Comparison of ENCODE assay signal across 12 mouse cellular contexts in genomic region chr6:125529479-125529878, GRCm38 (mm10). TPM values are rescaled to one million over a fixed set of nuclear protein-coding genes. Genes with fewer than 3 reads are reported as not detected.
A peak's percentile ranks its signal among the peaks of the same experiment; 100 is the strongest.
DNase-seq lines count a peak whose midpoint lies in the region; ATAC-seq lines count a peak whose summit lies in the region.
"Had no signal": no experiment of that assay in that cellular context is flagged by ENCODE, and none has a peak within 500 bp of the region (broad histone marks: within the 10 kb centered on the region; RNA-seq: fewer than 3 reads in every experiment).

No protein-coding gene starts in this region.

- 81% methylated on average over 5 of the region's 5 CpGs for WGBS in intestine, embryonic 16.5 days

- H3K27ac ChIP-seq in intestine, embryonic 16.5 days (ENCODE audit: low read length): no peak overlapping the region
- H3K27ac ChIP-seq: liver, embryonic 15.5 days had no signal

- no peaks in the 10 kb centered on the region for H3K36me3 ChIP-seq in intestine, embryonic 16.5 days (ENCODE audit: control insufficient read depth, insufficient read depth, low read length)
- H3K36me3 ChIP-seq: liver, embryonic 15.5 days had no signal

- H3K27me3 ChIP-seq in intestine, embryonic 16.5 days (replicated peaks; ENCODE audit: control insufficient read depth, insufficient read depth, low read length): no peaks in the 10 kb centered on the region
- H3K27me3 ChIP-seq: liver, embryonic 15.5 days had no signal

- H3K9ac ChIP-seq in intestine, embryonic 16.5 days (ENCODE audit: low read depth, low read length): no peak overlapping the region
- H3K9ac ChIP-seq: liver, embryonic 15.5 days had no signal

- DNase-seq in gastrocnemius, adult 18-20 months (ENCODE audit: low spot score): peak; percentile 21
- no peak for DNase-seq in gastrocnemius, postnatal 4 days (ENCODE audit: low spot score in 2 of 2)
- DNase-seq in gastrocnemius, postnatal 25 days: peak; percentile 36
- peak; percentile 70 for DNase-seq in lung, postnatal 10 days
- no peak for DNase-seq in cerebellum, adult 8-10 months
- DNase-seq in retina, postnatal 1 day: no peak
- no peak for DNase-seq in urinary bladder, postnatal 36 days (ENCODE audit: low spot score in 2 of 2)

- no peak overlapping the region for H3K4me3 ChIP-seq in intestine, embryonic 16.5 days (ENCODE audit: low read length)
- H3K4me3 ChIP-seq: liver, embryonic 15.5 days had no signal

- ATAC-seq in intestine, embryonic 16.5 days: peak; percentile 21; the same call in 1 of the 2 replicates
- ATAC-seq: activated CD4-positive, CD25-positive, alpha-beta regulatory T cell, adult 4 months; forebrain, embryonic 14.5 days; inflammation-experienced regulatory T-cells, adult 6 months had no signal

- no peak overlapping the region for H3K4me2 ChIP-seq in intestine, embryonic 16.5 days (ENCODE audit: low read depth, low read length)
- H3K4me2 ChIP-seq: liver, embryonic 15.5 days had no signal

- H3K9me3 ChIP-seq in intestine, embryonic 16.5 days (ENCODE audit: control insufficient read depth, low read length): no peaks in the 10 kb centered on the region
- H3K9me3 ChIP-seq: liver, embryonic 15.5 days had no signal

- no peaks in the 10 kb centered on the region for H3K4me1 ChIP-seq in intestine, embryonic 16.5 days (ENCODE audit: control insufficient read depth, insufficient read depth, low read length)

RNA-seq across cellular contexts. Expression of gene Vwf, which starts 17.1 kb away (rescaled TPM):
- total RNA-seq in gastrocnemius, adult 18-20 months (2021): 10 to 100 TPM; 16.3 to 18.7 TPM
- total RNA-seq in gastrocnemius, postnatal 4 days (2021): 10 to 100 TPM; 26.3 to 26.7 TPM
- total RNA-seq in gastrocnemius, postnatal 25 days (2021): 10 to 100 TPM; 17.3 to 42.4 TPM
- polyA plus RNA-seq in intestine, embryonic 16.5 days (2015; fragmentation: Nextera tagmentation; extraction: Ambion mirVana): 7.0 and 8.6 TPM in 2 replicates

RNA-seq across cellular contexts. Expression of gene Cd9, which starts 34.9 kb away (rescaled TPM):
- 10 to 100 TPM; 18.2 to 26.0 TPM for total RNA-seq in gastrocnemius, adult 18-20 months (2021)
- total RNA-seq in gastrocnemius, postnatal 4 days (2021): 100 to 1,000 TPM in 1 of 2 experiments, 10 to 100 TPM in 1; 99.0 to 103 TPM
- total RNA-seq in gastrocnemius, postnatal 25 days (2021): 10 to 100 TPM; 28.4 to 33.7 TPM
- 146 and 167 TPM in 2 replicates for polyA plus RNA-seq in intestine, embryonic 16.5 days (2015; fragmentation: Nextera tagmentation; extraction: Ambion mirVana)

Comparison
In these comparisons a context has a peak if more than half of its experiments do, and no peak if none do; other contexts are left out.
1. DNase-seq: peak in gastrocnemius, adult 18-20 months (single experiment), gastrocnemius, postnatal 25 days (single experiment) and lung, postnatal 10 days (single experiment); none in gastrocnemius, postnatal 4 days (0 of 2), cerebellum, adult 8-10 months (single experiment), retina, postnatal 1 day (single experiment) and urinary bladder, postnatal 36 days (0 of 2).